Mouse (Mus musculus): Measurements from ENCODE around the gene Scd4.
"Not testable (repeated sequence)": the region's sequence is repeated elsewhere in the genome, so short reads cannot be mapped to it uniquely, and the experiment has no call there.

Gene Scd4

DNA sequence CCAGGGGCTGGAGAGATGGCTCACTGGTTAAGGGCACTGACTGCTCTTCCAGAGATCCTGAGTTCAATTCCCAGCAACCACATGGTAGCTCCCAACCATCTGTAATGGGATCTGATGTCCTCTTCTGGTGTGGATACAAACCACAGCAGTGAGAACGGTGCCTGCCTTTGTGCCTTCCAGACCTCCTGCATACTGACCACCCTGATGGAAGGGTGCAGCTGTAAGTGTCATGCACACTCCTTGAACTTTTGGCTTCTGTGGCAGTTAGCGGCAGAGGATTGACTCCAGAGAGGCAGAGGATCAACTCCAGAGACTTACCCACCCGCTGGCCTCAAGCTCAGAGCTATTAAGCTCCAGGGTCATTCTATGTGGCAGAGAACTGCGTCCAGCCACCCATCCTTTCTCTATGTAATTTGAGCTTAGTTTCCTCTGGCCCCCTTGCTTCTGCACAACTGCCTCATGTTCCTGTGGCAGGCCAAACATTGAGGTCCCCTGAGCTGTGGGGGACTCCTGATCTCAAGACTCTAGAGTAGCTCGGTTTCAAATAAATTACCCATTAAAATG is 16.1 kb upstream of the Scd4 start:
- no peak for DNase-seq (ENCODE audit: inconsistent ontology term)

DNA sequence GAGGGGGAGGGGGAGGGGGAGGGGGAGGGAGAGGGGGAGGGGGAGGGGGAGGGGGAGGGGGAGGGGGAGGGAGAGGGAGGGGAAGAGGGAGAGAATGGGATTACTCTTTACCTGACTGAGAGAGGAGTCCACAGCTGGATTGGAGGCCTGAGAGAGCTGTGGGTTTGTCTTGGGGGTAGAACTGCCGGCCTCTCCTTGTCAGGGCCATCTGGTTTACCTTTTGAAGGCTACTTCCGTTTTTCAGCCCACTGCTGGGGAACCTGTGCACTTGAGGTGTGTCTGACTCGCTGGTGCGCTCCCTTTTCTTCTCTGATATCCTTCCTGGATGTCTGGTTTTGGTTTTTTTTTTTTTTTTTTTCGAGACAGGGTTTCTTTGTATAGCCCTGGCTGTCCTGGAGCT is 15.5 kb upstream of the Scd4 start:
- no peak for DNase-seq (ENCODE audit: inconsistent ontology term)

GRCm38 (mm10) chr19:44318545-44318944 is 14.3 kb upstream of the Scd4 start:
- DNase-seq (ENCODE audit: inconsistent ontology term) = no peak

DNA sequence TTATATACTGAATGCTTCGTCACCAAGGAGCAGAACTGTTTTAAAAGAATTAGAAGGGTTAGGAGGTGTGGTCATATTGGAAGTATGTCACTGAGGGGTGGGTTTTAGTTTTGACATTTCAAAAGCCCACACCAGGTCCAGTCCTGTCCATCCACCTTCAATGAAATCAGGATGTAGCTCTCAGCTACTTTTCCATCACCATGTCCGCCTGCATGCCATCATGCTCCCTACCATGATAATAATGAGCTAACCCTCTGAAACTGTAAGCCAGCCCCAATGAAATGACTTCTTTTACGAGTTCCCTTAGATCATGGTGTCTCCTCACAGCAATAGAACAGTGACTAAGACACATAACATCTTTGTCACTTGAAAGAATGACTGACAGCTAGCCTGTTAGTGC is 12.6 kb upstream of the Scd4 start:
- DNase-seq (ENCODE audit: inconsistent ontology term) = no peak

DNA sequence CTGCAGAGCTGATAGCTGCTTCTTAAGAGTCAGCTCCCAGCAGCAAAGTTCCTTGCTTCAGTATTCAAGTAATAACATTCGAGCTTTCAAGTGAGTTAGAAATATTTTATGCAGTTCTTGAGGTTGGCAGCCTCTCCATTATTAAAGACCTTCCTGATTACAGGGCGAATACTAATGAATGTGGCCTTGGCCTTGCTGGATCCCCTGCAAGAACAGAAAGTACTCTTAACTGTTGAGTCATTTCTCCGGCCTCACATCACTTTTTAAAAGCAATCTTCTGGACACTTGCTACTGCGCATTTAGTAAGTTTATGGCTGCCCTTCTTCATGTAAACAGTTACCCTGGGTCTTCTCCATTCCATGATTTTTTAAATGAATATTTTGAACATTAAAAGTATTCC is 11.7 kb upstream of the Scd4 start:
- DNase-seq (ENCODE audit: inconsistent ontology term) = no peak

- no peak for DNase-seq (ENCODE audit: inconsistent ontology term)
Observed at GRCm38 (mm10) chr19:44321631-44322030, 11.3 kb upstream of the Scd4 start.

DNA sequence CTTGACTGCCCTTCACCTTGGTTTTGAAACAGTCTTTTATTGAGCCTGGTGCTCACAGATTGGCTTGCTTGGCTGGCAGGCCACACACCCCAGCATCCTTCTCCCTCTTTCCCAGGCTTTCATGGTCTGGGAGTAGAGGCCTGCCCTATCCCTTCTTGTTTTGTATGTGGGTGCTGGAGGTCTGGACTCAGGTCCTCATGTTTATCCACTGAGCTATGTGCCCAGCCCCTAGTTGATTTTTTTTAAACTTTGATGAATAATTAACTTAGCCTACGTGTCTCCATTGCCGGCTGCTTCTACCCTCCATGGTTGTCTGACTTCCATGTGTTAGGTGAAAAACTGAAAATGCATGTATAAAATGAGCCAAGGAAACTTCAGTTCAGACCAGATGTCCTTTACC is 3.3 kb upstream of the Scd4 start:
- DNase-seq (ENCODE audit: inconsistent ontology term) = no peak

DNA sequence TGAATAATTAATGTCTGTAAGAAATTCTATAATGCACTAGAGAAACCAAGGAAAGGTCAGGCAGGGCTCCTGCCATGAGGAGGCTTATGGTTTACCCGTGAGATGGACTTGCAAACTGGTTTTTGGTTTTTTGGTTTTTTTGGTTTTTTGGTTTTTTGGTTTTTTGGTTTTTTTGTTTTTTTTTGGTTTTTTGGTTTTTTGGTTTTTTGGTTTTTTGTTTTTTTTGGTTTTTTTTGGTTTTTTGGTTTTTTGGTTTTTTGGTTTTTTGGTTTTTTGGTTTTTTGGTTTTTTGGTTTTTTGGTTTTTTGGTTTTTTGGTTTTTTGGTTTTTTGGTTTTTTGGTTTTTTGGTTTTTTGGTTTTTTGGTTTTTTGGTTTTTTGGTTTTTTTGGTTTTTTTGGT is 1.8 kb upstream of the Scd4 start:
- DNase-seq (ENCODE audit: inconsistent ontology term) = peak; percentile 22

- DNase-seq (ENCODE audit: inconsistent ontology term) = peak; percentile 62
Observed at GRCm38 (mm10) chr19:44331911-44332310, 981 bp upstream of the Scd4 start.

DNA sequence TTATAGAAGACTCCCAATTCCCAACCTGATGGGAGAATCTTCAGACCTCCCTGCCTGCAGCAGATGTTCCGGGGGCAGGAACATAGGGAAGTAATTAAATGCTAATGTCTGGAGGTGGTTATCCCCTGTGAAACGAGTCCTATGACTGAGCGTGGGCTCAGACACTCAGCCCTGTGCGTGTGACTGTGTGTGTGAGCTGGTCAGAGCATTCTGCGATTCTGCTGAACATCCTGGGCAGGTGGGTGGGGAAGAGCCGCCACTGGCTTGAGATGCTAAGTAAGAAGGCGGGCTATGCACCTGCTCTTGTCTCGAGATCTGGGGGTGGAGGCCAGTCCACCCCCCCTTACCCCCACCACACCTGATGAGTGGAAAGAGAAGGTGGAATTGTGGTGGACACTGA is 566 bp upstream of the Scd4 start:
- DNase-seq (ENCODE audit: inconsistent ontology term) = no peak

DNA sequence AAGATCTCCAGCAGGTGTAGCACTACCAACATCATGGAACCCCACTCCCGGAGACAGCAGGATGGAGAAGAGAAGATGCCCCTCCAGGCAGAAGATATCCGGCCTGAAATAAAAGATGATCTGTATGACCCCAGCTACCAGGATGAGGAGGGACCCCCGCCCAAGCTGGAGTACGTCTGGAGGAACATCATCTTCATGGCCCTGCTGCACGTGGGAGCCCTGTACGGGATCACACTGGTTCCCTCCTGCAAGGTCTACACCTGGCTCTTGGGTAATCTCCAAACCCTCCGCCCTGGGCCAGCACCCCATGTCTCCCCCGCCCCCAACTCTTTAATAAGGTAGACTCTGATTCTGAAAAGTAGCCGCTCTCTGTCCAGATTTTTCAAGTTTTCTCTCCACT is 1.1 kb downstream of the Scd4 start:
- DNase-seq (ENCODE audit: inconsistent ontology term) = no peak

DNA sequence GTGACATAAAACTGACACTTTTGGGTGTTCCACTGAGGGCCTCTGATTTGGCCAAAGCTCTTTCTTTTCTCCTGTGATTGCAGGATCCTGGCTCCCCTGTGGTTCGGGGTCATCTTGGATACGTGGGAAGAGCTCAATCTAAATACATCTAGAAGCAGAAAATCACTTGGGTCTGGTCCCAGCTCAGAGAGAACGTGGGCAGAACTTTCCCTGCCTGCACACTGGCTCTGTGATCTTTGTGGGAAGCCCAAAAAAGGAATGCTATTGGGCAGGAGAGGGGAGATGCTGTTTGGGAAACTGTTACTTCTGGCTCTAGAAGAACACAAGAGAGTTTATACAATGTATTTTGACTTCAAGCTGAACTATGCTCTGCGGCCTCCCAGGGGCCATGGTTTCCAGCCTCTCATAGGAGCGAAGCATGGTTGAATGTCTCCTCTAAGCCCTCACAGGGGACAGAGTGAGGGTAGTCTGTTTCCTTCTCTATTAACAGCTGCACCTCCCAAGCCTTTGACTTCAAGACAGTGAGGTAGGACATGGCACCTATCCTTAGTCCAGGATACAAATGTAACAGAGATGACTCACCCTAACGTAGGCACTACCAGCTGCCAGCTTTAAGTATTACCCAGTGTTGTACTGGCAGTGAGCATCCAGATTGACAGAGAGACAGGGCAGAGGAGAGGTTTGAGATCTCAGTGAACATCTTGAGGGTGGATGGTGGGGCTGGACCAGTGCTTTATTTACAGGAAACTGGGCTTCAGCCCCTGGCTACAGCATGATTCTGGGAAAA is 3.2 kb downstream of the Scd4 start:
- no peak for DNase-seq (ENCODE audit: inconsistent ontology term)

DNA sequence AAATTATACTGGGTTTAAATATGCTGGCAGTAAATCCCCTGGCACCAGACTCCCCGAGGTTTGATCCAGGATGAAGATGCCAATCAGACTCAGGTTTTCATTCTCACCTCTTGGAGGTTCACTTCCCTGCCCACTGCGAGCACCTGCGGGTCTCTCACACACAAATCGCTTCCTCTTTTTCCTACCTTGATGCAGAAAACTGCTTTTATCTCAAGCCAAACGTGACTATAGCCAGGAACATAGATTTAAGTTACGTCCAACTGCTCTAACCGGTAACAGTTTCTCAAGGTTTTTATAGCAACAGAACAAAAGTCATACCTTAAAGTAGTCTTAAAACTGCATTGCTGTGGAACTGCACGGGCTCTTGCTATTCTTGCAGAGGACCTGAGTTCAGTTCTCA is 16.8 kb downstream of the Scd4 start:
- no peak for DNase-seq (ENCODE audit: inconsistent ontology term)

DNA sequence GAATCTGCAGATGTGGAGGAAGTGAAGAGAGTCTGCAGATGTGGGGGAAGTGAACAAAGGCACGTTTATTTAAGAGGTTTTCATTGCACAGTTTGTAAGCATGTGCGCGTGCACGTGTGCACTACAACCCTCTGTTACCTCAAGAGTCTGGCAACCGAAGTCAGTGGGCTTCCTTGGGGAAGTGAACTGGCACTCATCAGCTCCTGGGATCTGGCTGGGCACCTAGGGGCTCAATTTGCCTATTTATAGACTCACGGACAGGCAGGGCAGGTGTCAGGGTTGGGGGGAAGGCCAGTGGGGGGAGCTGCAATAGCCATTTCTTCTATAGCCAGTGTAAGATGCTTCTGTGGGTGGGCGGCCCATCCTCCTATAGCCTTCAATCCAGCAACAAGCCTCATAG is 18.9 kb downstream of the Scd4 start:
- no peak for DNase-seq (ENCODE audit: inconsistent ontology term)

- DNase-seq (ENCODE audit: inconsistent ontology term) = no peak
Observed at GRCm38 (mm10) chr19:44358700-44359099, 25.8 kb downstream of the Scd4 start.

GRCm38 (mm10) chr19:44363529-44363928 is 30.6 kb downstream of the Scd4 start:
- DNase-seq (ENCODE audit: inconsistent ontology term) = peak; percentile 64

DNA sequence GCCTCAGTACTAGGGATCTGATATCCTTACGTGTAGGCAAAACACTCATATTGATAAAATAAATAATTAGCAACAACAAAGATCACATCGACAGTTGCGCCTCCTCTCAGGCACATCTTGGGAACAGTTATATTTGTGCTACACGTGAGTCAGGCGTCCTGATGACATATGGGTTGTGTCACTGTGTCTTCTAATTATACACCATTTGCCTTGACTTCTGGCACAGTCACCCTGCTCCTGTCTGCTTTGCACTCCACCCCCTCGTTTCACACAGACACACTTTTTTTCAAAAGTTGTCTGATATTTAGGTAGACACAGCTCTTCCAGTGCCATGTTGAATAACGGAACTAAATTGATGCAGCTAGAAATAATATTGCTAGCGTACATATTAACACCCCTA is 31.1 kb downstream of the Scd4 start:
- no peak for DNase-seq (ENCODE audit: inconsistent ontology term)

- no peak for DNase-seq (ENCODE audit: inconsistent ontology term)
Observed at GRCm38 (mm10) chr19:44365733-44366132, 32.8 kb downstream of the Scd4 start.

- not testable (repeated sequence) for DNase-seq (ENCODE audit: inconsistent ontology term)
Observed at GRCm38 (mm10) chr19:44367076-44367475, 34.2 kb downstream of the Scd4 start.

DNA sequence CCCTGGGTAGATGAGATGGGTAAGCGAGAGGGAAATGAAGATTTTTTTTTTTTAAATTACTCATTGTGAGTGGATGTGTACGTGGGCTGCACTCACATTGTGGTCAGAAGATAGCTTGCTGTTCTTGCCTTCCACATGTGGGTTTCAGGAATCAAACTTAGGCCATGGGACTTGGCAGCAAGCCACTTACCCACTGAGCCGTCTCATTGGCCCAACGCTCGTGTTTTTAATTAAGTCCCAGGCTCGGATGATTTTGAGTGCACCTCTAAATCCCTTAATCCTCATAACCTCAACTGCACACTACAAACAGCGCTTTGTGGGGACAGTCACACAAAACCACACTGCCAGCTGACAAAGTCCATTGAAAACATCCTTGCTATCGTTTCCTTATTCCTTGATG is 36.5 kb downstream of the Scd4 start:
- no peak for DNase-seq (ENCODE audit: inconsistent ontology term)

DNA sequence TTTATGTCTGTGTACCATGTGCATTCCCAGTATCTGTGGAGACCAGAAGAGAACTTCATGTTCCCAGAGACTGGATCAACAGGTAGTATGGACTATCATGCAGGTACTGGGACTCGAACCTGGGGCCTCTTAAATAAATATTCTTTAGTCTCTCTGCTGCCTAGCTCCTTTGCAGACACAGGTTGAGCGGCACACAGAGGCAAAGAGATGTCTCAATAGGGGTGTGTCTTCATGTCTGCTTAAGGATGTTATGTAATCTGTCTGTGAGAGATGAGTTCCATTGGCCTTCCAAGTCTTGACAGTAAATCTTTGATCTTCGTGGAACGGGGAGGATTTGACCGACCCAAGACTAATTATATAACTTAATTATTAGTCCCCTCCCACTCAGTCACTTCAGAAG is 37.3 kb downstream of the Scd4 start:
- no peak for DNase-seq (ENCODE audit: inconsistent ontology term)

GRCm38 (mm10) chr19:44372969-44373368 is 40.1 kb downstream of the Scd4 start:
- DNase-seq (ENCODE audit: inconsistent ontology term) = peak; percentile 42

DNA sequence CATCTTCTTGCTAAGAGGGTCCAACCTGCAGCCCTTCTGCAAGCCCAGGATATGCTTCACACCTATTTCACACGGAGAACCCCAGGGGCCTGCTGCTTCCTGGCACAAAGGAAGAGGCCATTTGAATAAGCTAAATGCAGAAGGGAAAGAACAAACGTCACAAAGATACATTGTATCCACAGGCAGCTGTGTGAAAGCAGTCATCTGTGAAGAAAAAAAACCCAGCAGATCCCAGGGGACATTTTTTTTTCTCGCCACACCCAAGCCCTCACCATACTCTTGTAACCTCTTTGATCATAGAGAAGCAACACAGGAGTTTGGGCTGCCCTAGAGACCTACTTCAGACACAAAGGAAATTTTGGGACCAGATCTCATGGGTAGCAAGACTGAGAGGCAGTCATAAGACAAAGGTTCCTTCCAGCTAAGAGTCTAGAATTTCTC is 43.6 kb downstream of the Scd4 start:
- DNase-seq (ENCODE audit: inconsistent ontology term) = no peak
